Mouse (Mus musculus) lung, adult 2 months (tissue): ENCODE measurements around the gene Fam214a.

ENCODE experiments used
- CTCF ChIP-seq: fragments of 200-500 bp; IDR thresholded peaks from 2 replicates; pipeline ENCODE4 v1.5.1; 2011; ENCODE audit warnings: mild to moderate bottlenecking, low read length, control low read depth; ENCODE audit not compliant: insufficient read depth
- POLR2A ChIP-seq: fragments of 200-500 bp; IDR thresholded peaks from 2 replicates; pipeline ENCODE4 v1.6.1; 2011; ENCODE audit warnings: low read depth, mild to moderate bottlenecking, control low read depth, low read length, borderline replicate concordance; ENCODE audit errors: extremely low read depth

DNA sequence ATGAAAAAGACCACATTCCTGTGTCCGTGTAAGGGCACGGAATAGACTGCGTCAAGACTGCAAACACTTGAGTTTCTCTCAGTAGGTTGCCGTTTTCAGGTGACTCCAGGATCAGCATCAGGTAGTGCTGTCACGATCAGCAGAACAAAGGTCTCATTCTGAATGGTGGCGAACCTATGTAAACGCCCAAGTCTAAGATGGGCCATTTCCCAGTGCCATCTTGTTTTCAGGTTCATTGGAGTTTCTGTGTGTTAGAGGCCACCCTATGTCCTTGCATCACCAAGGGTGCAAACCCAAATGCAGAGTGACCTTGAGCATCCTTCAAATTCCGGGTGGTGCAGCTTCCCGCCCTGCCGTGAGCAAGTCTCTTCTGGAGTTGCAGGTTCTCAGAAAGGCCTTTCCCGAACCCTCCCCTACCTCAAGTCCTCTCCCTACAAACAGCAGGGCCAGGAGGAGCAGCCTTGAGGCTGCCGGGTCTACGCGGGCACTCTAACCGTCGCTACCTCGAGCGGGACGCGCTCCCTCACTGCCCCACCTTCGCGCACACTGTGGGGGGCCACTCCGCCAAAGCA is 117.9 kb downstream of the Fam214a start, which contains the start of gene Myo5a:
- TF ChIP-seq POLR2A = no peak
- no peak for TF ChIP-seq CTCF
